Mouse (Mus musculus): ENCODE results near the gene Gars.

- no peak for TF ChIP-seq GATA1 (IDR thresholded peaks at IDR 0.05; ENCODE audit: borderline replicate concordance, low read length)
- TF ChIP-seq CTCF (IDR thresholded peaks at IDR 0.05; ENCODE audit: low read depth, low read length), result no peak
- no peak for TF ChIP-seq POLR2AphosphoS5 (IDR thresholded peaks at IDR 0.05; ENCODE audit: insufficient replicate concordance, low read depth, low read length)
- TF ChIP-seq TAL1 (conservative IDR thresholded peaks at IDR 0.05; ENCODE audit: low read depth, low read length), result no peak
These were observed 22.5 kb downstream of the Gars start for GRCm38 (mm10) chr6:55060241-55060825.
